Comparison of ENCODE assay signal across 13 mouse cellular contexts in the genomic region with DNA sequence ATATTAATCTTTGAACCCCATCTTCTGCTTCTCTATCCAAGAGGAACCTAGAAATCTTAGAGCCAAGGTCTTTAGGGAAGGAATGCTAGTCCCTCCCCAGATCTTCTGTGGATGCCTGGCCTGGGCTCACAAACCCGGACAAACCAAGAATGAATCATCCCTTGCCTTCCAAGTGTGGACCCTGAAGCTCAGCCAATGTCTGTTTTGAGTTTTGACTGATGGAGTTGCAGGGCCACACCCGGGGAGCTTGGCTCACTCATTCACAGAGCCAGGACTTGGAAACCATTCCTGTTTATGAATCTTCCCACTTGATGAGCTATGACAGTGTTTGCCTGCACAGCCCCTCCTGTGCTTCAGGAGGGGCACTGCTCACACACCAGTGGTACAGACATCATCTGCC.
DNase-seq lines count a peak whose midpoint lies in the region; ATAC-seq lines count a peak whose summit lies in the region.
"Had no signal": no experiment of that assay in that cellular context is flagged by ENCODE, and none has a peak within 500 bp of the region (broad histone marks: within the 10 kb centered on the region; RNA-seq: fewer than 3 reads in every experiment).

No protein-coding gene starts in this region.

- intact Hi-C loops in left cerebral cortex, postnatal 4 days (cut with DNase I), result loop anchor here (10.0 kb wide), 1 partner anchor 566 kb away; the partner anchor contains the start of gene Trib2
- intact Hi-C loops in heart, postnatal 10 days (cut with DNase I), result no loop called here

- no peak for ATAC-seq in megakaryocyte-erythroid progenitor cell, adult 5-6 weeks (replicated peaks; ENCODE audit: low FRiP score, low TSS enrichment, poor library complexity, severe bottlenecking)
- ATAC-seq: forebrain, embryonic 13.5 days; hindbrain, embryonic 16.5 days had no signal

- peak; percentile 38 to 65 for DNase-seq in cerebellum, postnatal 10 days
- DNase-seq in cerebellum, adult 11 months, result no peak
- DNase-seq in left cerebral cortex, postnatal 4 days, result peak; percentile 32
- no peak for DNase-seq in left cerebral cortex, adult 9 months (ENCODE audit: low spot score in 2 of 2)
- DNase-seq in MN1 (ENCODE audit: low spot score), result peak; percentile 23
- DNase-seq in heart, postnatal 10 days, result peak; percentile 47 to 48
- DNase-seq in kidney, postnatal 14 days, result no peak
- DNase-seq: cerebellum, adult 11-12 months; kidney, adult 18-20 months; layer of hippocampus, postnatal 36 days had no signal

Comparison
In these comparisons a context has a peak if more than half of its experiments do, and no peak if none do; other contexts are left out.
1. DNase-seq: peak in cerebellum, postnatal 10 days (2 of 2), left cerebral cortex, postnatal 4 days (single experiment), MN1 (single experiment) and heart, postnatal 10 days (2 of 2); none in cerebellum, adult 11 months (single experiment), left cerebral cortex, adult 9 months (0 of 2) and kidney, postnatal 14 days (single experiment).